Mouse (Mus musculus): ENCODE measurements around the gene Duox2. TPM values are rescaled to one million over a fixed set of nuclear protein-coding genes. Genes with fewer than 3 reads are reported as not detected.

The Duox2 gene
- total and polyA plus RNA-seq, 3 experiments: not detected

DNA sequence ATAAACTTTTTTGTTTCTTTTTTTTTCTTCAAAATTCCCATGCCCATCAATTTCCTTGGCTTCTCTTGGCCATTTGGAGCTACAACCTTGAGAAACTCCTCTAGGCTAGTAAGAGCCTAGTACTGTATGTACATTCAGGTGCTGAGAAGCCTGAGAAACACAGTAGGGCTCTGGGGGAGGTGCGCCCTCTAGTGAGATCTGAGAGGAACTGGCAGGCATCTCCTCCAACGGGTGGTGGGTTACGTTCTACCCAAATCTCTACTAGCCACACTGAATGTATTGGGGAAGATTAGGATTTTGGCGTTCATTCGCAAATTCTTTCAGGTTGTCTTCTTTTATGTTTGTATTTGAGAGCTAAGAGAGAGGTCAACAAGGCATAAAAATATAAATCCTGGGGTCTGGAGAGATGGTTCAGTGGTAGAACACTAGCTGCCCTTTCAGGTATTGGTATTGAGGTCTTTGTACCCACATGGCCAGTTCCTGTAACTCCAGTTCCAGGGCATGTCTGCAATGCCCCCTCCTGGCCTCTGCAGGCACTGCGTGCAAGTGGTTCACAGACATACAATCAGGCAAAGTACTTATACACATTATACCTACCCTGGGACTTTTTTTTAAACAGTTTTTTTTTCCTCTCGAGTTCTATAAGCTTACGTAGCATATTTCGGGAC is 4.5 kb upstream of the Duox2 start:
- dilution Hi-C loops (cut with MboI; ENCODE audit: extremely low pct_ligation_motif_present, extremely low pct_unique_long_range_greater_than_20kb, low sequenced_read_pairs) (no loop called here), in situ Hi-C loops (cut with MboI; ENCODE audit: low pct_ligation_motif_present, low pct_unique_long_range_greater_than_20kb, low sequenced_read_pairs) (loop anchor here (10.0 kb wide), 1 partner anchor 238 kb away; no protein-coding TSS in a partner anchor)
- Histone ChIP-seq H3K27ac (ENCODE audit: insufficient read depth, low read depth) (no peak overlapping the region), H3K4me1 (ENCODE audit: control insufficient read depth in 1 of 2, insufficient read depth in 2 of 2) (no peaks in the 10 kb centered on the region), H3K79me2 (replicated peaks; ENCODE audit: control insufficient read depth, extremely low read depth, insufficient read depth, poor library complexity, severe bottlenecking) (no peaks in the 10 kb centered on the region), H3K4me2 (ENCODE audit: insufficient read depth, low read depth, poor library complexity, severe bottlenecking) (peak overlapping the region; percentile 26; the same call in 1 of the 2 replicates), H3K27me3 (replicated peaks) (peaks cover 36% of the 10 kb centered on the region), H3K4me3 (replicated peaks in 1 of 3; ENCODE audit: low read depth in 2 of 3, low read length in 2 of 3, poor library complexity in 1 of 3) (no peak overlapping the region), H3K9ac (ENCODE audit: insufficient read depth, low read depth) (no peak overlapping the region), H3K36me3 (replicated peaks in 1 of 2; ENCODE audit: control insufficient read depth in 1 of 2, insufficient read depth in 1 of 2, low read length in 1 of 2) (no peaks in the 10 kb centered on the region), H3K9me3 (replicated peaks; ENCODE audit: low read length) (peaks cover 4% of the 10 kb centered on the region)
- peak; percentile 80 for DNase-seq (ENCODE audit: extremely low read depth)
- TF ChIP-seq CTCF (conservative IDR thresholded peaks at IDR 0.05 in 1 of 2, IDR thresholded peaks at IDR 0.05 in 1 of 2; ENCODE audit: low read depth in 2 of 2, low read length in 2 of 2) (peak; percentile 79 to 83), RAD21 (IDR thresholded peaks at IDR 0.05; ENCODE audit: low read depth, low read length) (peak; percentile 73), MAZ (IDR thresholded peaks at IDR 0.05; ENCODE audit: low read depth, low read length) (no peak), MYC (IDR thresholded peaks at IDR 0.05; ENCODE audit: low read depth, low read length) (peak; percentile 73; the same call in 1 of the 2 replicates), MAFK (IDR thresholded peaks at IDR 0.05; ENCODE audit: insufficient replicate concordance, low read length) (no peak), NRF1 (IDR thresholded peaks at IDR 0.05; ENCODE audit: low read depth, low read length) (no peak), ELF1 (IDR thresholded peaks at IDR 0.05; ENCODE audit: low read depth, low read length) (peak; percentile 63), E2F4 (IDR thresholded peaks at IDR 0.05; ENCODE audit: insufficient replicate concordance, low read depth, low read length) (no peak), SMC3 (IDR thresholded peaks at IDR 0.05; ENCODE audit: low read depth, low read length) (peak; percentile 72), JUND (conservative IDR thresholded peaks at IDR 0.05; ENCODE audit: low read depth, low read length) (no peak), PAX5 (IDR thresholded peaks at IDR 0.05; ENCODE audit: low read length) (no peak), ZKSCAN1 (IDR thresholded peaks at IDR 0.05; ENCODE audit: borderline replicate concordance, low read depth, low read length) (0 out of 2 replicates have a peak, but pooled peaks have one; percentile 13), CHD1 (IDR thresholded peaks at IDR 0.05; ENCODE audit: low read depth, low read length) (no peak)

DNA sequence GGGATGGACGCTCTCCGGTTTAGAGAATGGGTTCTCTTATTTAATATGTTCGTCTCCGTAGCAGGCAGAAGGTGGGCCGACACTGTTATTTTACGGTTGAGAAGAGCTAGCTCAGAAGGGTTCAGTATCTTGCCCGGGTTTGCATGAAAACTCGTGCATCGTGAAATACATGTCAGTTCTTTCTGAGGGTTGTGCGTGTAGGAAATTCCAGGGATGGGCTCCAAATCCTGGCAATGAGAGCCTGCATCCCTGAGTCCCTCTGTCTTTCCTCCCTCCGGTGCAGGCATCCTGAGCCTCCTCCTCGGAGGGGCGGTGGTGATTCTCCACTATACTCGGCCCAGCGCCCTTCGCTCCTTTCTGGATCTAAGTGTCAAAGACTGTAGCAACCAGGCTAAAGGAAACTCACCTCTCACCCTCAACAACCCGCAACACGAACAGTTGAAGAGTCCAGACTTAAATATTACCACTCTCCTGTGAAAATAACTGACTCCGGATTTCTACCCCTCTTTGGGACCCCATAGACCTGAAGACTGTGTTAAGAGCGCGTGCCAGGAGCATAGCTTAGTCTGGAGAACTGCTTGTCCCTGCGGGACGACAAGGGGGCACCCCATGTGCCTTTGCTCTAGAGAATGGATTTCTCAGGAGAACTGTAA is 3.8 kb upstream of the Duox2 start:
- H3K79me2 ChIP-seq (replicated peaks; ENCODE audit: control insufficient read depth, extremely low read depth, insufficient read depth, poor library complexity, severe bottlenecking): no peaks in the 10 kb centered on the region
- no peak for TF ChIP-seq CHD1 (IDR thresholded peaks at IDR 0.05; ENCODE audit: low read depth, low read length)
- no peak for TF ChIP-seq ELF1 (IDR thresholded peaks at IDR 0.05; ENCODE audit: low read depth, low read length)
- TF ChIP-seq JUN (IDR thresholded peaks at IDR 0.05; ENCODE audit: insufficient read depth, low read depth, low read length): no peak
- TF ChIP-seq RCOR1 (conservative IDR thresholded peaks at IDR 0.05; ENCODE audit: low read depth, low read length): no peak
- TF ChIP-seq SMC3 (IDR thresholded peaks at IDR 0.05; ENCODE audit: low read depth, low read length): no peak
- no peak for TF ChIP-seq CTCF (conservative IDR thresholded peaks at IDR 0.05 in 1 of 2, IDR thresholded peaks at IDR 0.05 in 1 of 2; ENCODE audit: low read depth in 2 of 2, low read length in 2 of 2)
- no peak for TF ChIP-seq ZMIZ1 (IDR thresholded peaks at IDR 0.05; ENCODE audit: low read depth, low read length)
- TF ChIP-seq POLR2A (IDR thresholded peaks at IDR 0.05; ENCODE audit: low read depth, low read length): no peak
- TF ChIP-seq ZKSCAN1 (IDR thresholded peaks at IDR 0.05; ENCODE audit: borderline replicate concordance, low read depth, low read length): no peak
- TF ChIP-seq MXI1 (IDR thresholded peaks at IDR 0.05; ENCODE audit: low read depth, low read length): no peak
- no peak for TF ChIP-seq RAD21 (IDR thresholded peaks at IDR 0.05; ENCODE audit: low read depth, low read length)
- TF ChIP-seq UBTF (IDR thresholded peaks at IDR 0.05; ENCODE audit: low read depth, low read length): no peak
- no peak for TF ChIP-seq MYC (IDR thresholded peaks at IDR 0.05; ENCODE audit: low read depth, low read length)
- TF ChIP-seq NELFE (IDR thresholded peaks at IDR 0.05; ENCODE audit: low read depth, low read length): no peak
- no peak for TF ChIP-seq EP300 (IDR thresholded peaks at IDR 0.05; ENCODE audit: low read length)
- no peak for TF ChIP-seq CHD2 (IDR thresholded peaks at IDR 0.05; ENCODE audit: low read length)
- in situ Hi-C loops (cut with MboI; ENCODE audit: low pct_ligation_motif_present, low pct_unique_long_range_greater_than_20kb, low sequenced_read_pairs): loop anchor here (10.0 kb wide), 1 partner anchor 237 kb away; no protein-coding TSS in a partner anchor

More for the DNA sequence above, 3.8 kb upstream of the Duox2 start:
- no peak overlapping the region for H3K4me2 ChIP-seq (ENCODE audit: insufficient read depth, low read depth, poor library complexity, severe bottlenecking)
- DNase-seq (ENCODE audit: extremely low read depth): no peak
- H3K9ac ChIP-seq (ENCODE audit: insufficient read depth, low read depth): no peak overlapping the region
- no peaks in the 10 kb centered on the region for H3K4me1 ChIP-seq (ENCODE audit: control insufficient read depth in 1 of 2, insufficient read depth in 2 of 2)
- peaks cover 4% of the 10 kb centered on the region for H3K9me3 ChIP-seq (replicated peaks; ENCODE audit: low read length)
- H3K27ac ChIP-seq (ENCODE audit: insufficient read depth, low read depth): no peak overlapping the region
- H3K36me3 ChIP-seq (replicated peaks in 1 of 2; ENCODE audit: control insufficient read depth in 1 of 2, insufficient read depth in 1 of 2, low read length in 1 of 2): no peaks in the 10 kb centered on the region
- no peak overlapping the region for H3K4me3 ChIP-seq (replicated peaks in 1 of 3; ENCODE audit: low read depth in 2 of 3, low read length in 2 of 3, poor library complexity in 1 of 3)
- dilution Hi-C loops (cut with MboI; ENCODE audit: extremely low pct_ligation_motif_present, extremely low pct_unique_long_range_greater_than_20kb, low sequenced_read_pairs): no loop called here
- peaks cover 30% of the 10 kb centered on the region for H3K27me3 ChIP-seq (replicated peaks)

Measured in CH12.LX (cell line).